Comparison of ENCODE assay signal across 15 mouse cellular contexts in genomic region chr13:32398616-32399015, GRCm38 (mm10).
"Had no signal": no experiment of that assay in that cellular context is flagged by ENCODE, and none has a peak within 500 bp of the region (broad histone marks: within the 10 kb centered on the region; RNA-seq: fewer than 3 reads in every experiment).

No protein-coding gene starts in this region.

- H3K9me3 ChIP-seq: liver, embryonic 13.5 days; neural tube, embryonic 12.5 days had no signal

- H3K4me2 ChIP-seq: liver, embryonic 13.5 days; midbrain, embryonic 11.5 days; neural tube, embryonic 12.5 days had no signal

- H3K27me3 ChIP-seq: liver, embryonic 13.5 days; neural tube, embryonic 12.5 days had no signal

- DNase-seq: kidney, postnatal 25 days; layer of hippocampus, postnatal 36 days; liver, embryonic 13.5 days; lung, adult 2 months; lung, postnatal 14 days; midbrain, embryonic 14.5 days; retina, postnatal 1 day; right cerebral cortex, postnatal 25 days; thymus, adult 18-20 months; thymus, postnatal 36 days had no signal

- H3K4me3 ChIP-seq: left cerebral cortex, adult 2 months; liver, embryonic 13.5 days; neural tube, embryonic 12.5 days had no signal

- H3K27ac ChIP-seq: kidney, postnatal 0 days; left cerebral cortex, adult 2 months; liver, embryonic 13.5 days; macrophage; neural tube, embryonic 12.5 days had no signal

- H3K36me3 ChIP-seq: liver, embryonic 13.5 days; neural tube, embryonic 12.5 days had no signal

- H3K4me1 ChIP-seq: liver, embryonic 13.5 days; neural tube, embryonic 12.5 days had no signal

- H3K9ac ChIP-seq: liver, embryonic 13.5 days; neural tube, embryonic 12.5 days had no signal
